Mouse (Mus musculus) urinary bladder, postnatal 10 days (tissue): ENCODE data around the gene Fam240a.

Experiments
- DNase-seq: peaks from one replicate; pipeline ENCODE4 v3.0.0; 2022; ENCODE audit warnings: low spot score

Fam240a gene

GRCm38 (mm10) chr9:110916786-110917185, at the start of gene Fam240a:
Gene Fam240a (minus strand): TSS chr9:110916861.
- no peak for DNase-seq

- DNase-seq = no peak
Measured at GRCm38 (mm10) chr9:110965910-110966231, 49.2 kb upstream of the Fam240a start.

- no peak for DNase-seq
Measured at GRCm38 (mm10) chr9:110965062-110965909, 48.6 kb upstream of the Fam240a start.

GRCm38 (mm10) chr9:110963566-110964115, 47.0 kb upstream of the Fam240a start:
- DNase-seq = no peak

- no peak for DNase-seq
Measured at GRCm38 (mm10) chr9:110961386-110961785, 44.7 kb upstream of the Fam240a start.

GRCm38 (mm10) chr9:110960230-110961149, 43.8 kb upstream of the Fam240a start:
- no peak for DNase-seq

GRCm38 (mm10) chr9:110959669-110960068, 43.0 kb upstream of the Fam240a start:
- no peak for DNase-seq

GRCm38 (mm10) chr9:110955962-110956361, 39.3 kb upstream of the Fam240a start:
- no peak for DNase-seq

- DNase-seq = no peak
Measured at GRCm38 (mm10) chr9:110954681-110955445, 38.2 kb upstream of the Fam240a start.

GRCm38 (mm10) chr9:110953550-110954461, 37.1 kb upstream of the Fam240a start:
- DNase-seq = no peak

GRCm38 (mm10) chr9:110952931-110953549, 36.4 kb upstream of the Fam240a start:
- DNase-seq = no peak

- DNase-seq = no peak
Measured at GRCm38 (mm10) chr9:110952398-110952797, 35.7 kb upstream of the Fam240a start.

GRCm38 (mm10) chr9:110951866-110952265, 35.2 kb upstream of the Fam240a start:
- no peak for DNase-seq

- DNase-seq = no peak
Measured at GRCm38 (mm10) chr9:110951397-110951796, 34.7 kb upstream of the Fam240a start, which contains the start of gene Lrrc2. Gene Lrrc2 (plus strand): TSS chr9:110951545.

GRCm38 (mm10) chr9:110950109-110950508, 33.4 kb upstream of the Fam240a start:
- no peak for DNase-seq

- no peak for DNase-seq
Measured at GRCm38 (mm10) chr9:110948813-110949310, 32.2 kb upstream of the Fam240a start.

GRCm38 (mm10) chr9:110947900-110948299, 31.2 kb upstream of the Fam240a start:
- DNase-seq = no peak

- no peak for DNase-seq
Measured at GRCm38 (mm10) chr9:110947261-110947661, 30.6 kb upstream of the Fam240a start.

GRCm38 (mm10) chr9:110946548-110947044, 29.9 kb upstream of the Fam240a start:
- no peak for DNase-seq

- no peak for DNase-seq
Measured at GRCm38 (mm10) chr9:110945926-110946325, 29.3 kb upstream of the Fam240a start, which contains the start of gene Tdgf1. Gene Tdgf1 (minus strand): TSS chr9:110946158.
